Mouse (Mus musculus) hindbrain, embryonic 14.5 days (tissue): ENCODE measurements at regions not wholly inside any gene's neighbourhood (a gene's known extent, or its start where the extent isn't known, plus 50 kb on each side); places are given as distances from the start of the nearest gene placed in this dataset.

Source experiments
- ATAC-seq: fragments of 200-750 bp; cut with Nextera tagmentation; 2 replicates; pipeline ENCODE4 v1.8.0; 2017; ENCODE audit warnings: moderate number of reproducible peaks, mild to moderate bottlenecking, moderate TSS enrichment, moderate library complexity; ENCODE audit not compliant: low FRiP score
- DNase-seq: peaks from one replicate; pipeline ENCODE4 v3.0.0-alpha.2; 2015; ENCODE audit warnings: low spot score
- H3K27ac ChIP-seq: fragments of 300-500 bp; sonication (generic); 2 replicates; pipeline ENCODE4 v1.5.1; 2014; ENCODE audit warnings: mild to moderate bottlenecking, moderate library complexity
- H3K27me3 ChIP-seq: fragments of 300-500 bp; sonication (generic); 2 replicates; pipeline ENCODE4 v1.6.1; 2014; ENCODE audit warnings: mild to moderate bottlenecking, low read length, mixed read lengths; ENCODE audit not compliant: control insufficient read depth, insufficient read depth
- H3K36me3 ChIP-seq: fragments of 300-500 bp; sonication (generic); replicated peaks from 2 replicates; pipeline ENCODE4 v1.6.1; 2014; ENCODE audit not compliant: control insufficient read depth, insufficient read depth
- H3K4me1 ChIP-seq: fragments of 300-500 bp; sonication (generic); replicated peaks from 2 replicates; pipeline ENCODE4 v1.6.1; 2014; ENCODE audit warnings: antibody characterized with exemption, low read length, mixed read lengths; ENCODE audit not compliant: control insufficient read depth, insufficient read depth
- H3K4me2 ChIP-seq: fragments of 300-500 bp; sonication (generic); replicated peaks from 2 replicates; pipeline ENCODE4 v1.6.1; 2014; ENCODE audit warnings: mild to moderate bottlenecking, moderate library complexity
- H3K4me3 ChIP-seq: fragments of 300-500 bp; sonication (generic); replicated peaks from 2 replicates; pipeline ENCODE4 v1.5.1; 2014; ENCODE audit warnings: mild to moderate bottlenecking, low read length
- H3K9ac ChIP-seq: fragments of 300-500 bp; sonication (generic); 2 replicates; pipeline ENCODE4 v1.6.1; 2014
- H3K9me3 ChIP-seq: fragments of 300-500 bp; sonication (generic); 2 replicates; pipeline ENCODE4 v1.6.1; 2016; ENCODE audit warnings: low read length; ENCODE audit not compliant: control insufficient read depth
- WGBS: fragments of 180-500 bp; shearing (Covaris S2); extraction: QIAGEN DNeasy Blood & Tissue Kit; methylation state at CpG from one replicate; pipeline ENCODE4 v1.1.7; 2014; 5-methylcytosine and 5-hydroxymethylcytosine counted together

DNA sequence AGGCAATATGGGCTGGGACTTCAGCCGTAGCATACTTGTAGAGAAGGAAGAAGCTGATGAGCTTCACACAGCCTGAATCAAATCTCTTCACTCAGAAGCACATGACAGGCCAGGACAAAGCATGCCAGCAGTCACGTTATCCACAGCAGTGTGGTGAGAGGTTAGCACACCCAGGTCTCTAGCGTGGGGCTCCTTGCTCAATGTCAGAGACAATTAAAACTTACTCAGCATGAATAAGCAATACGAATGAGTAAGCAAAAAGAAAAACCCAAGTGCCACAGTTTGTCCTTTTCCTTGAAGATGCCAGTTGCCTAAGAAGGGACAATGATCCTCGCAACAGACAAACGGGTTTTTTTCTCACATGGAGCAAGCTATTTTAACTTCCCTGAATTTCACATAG lies 129.6 kb upstream of the Gm26657 start:
- no peaks in the 10 kb centered on the region for H3K4me1 ChIP-seq
- no peak overlapping the region for H3K27ac ChIP-seq
- H3K4me3 ChIP-seq, result no peak overlapping the region
- H3K9ac ChIP-seq, result no peak overlapping the region
- H3K27me3 ChIP-seq, result no peaks in the 10 kb centered on the region
- WGBS, result 69% methylated on average over 6 of the region's 6 CpGs
- H3K9me3 ChIP-seq, result no peaks in the 10 kb centered on the region
- no peak for ATAC-seq
- H3K4me2 ChIP-seq, result no peak overlapping the region
- H3K36me3 ChIP-seq, result no peaks in the 10 kb centered on the region
- no peak for DNase-seq

GRCm38 (mm10) chr4:56608701-56609100 lies 131.2 kb upstream of the Gm26657 start:
- Histone ChIP-seq H3K4me2 (no peak overlapping the region), H3K4me3 (no peak overlapping the region), H3K9ac (no peak overlapping the region), H3K36me3 (no peaks in the 10 kb centered on the region), H3K27ac (no peak overlapping the region), H3K4me1 (no peaks in the 10 kb centered on the region), H3K9me3 (no peaks in the 10 kb centered on the region), H3K27me3 (no peaks in the 10 kb centered on the region)
- ATAC-seq, result no peak
- no peak for DNase-seq
- WGBS, result 81% methylated on average over 4 of the region's 4 CpGs

DNA sequence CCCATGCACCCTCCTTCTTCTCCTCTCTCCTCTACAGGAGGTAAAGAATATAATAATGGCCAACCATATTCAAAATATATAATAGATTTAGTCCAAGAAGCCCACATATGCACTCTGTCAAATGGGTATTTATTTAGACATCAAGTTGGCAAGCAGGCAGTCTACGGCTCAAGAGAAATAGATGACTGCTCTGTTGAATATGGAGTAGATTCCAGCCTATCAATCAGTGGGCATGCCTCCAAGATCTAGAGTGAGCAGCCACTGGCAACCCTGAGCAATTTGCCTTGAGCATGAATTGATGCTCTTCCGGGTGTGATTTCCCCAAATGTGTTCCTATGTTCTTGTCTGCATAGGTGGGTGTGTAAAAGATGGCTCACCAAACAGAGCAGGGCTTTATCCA lies 141.5 kb upstream of the Gm26657 start:
- ATAC-seq (no peak), DNase-seq (no peak)
- no peak overlapping the region for H3K9ac ChIP-seq
- no peak overlapping the region for H3K4me2 ChIP-seq
- WGBS, result 67% methylated on average over 2 of the region's 2 CpGs
- no peak overlapping the region for H3K4me3 ChIP-seq
- H3K36me3 ChIP-seq, result no peaks in the 10 kb centered on the region
- no peaks in the 10 kb centered on the region for H3K27me3 ChIP-seq
- H3K27ac ChIP-seq, result no peak overlapping the region
- H3K4me1 ChIP-seq, result no peaks in the 10 kb centered on the region
- no peaks in the 10 kb centered on the region for H3K9me3 ChIP-seq

- no peaks in the 10 kb centered on the region for H3K4me1 ChIP-seq
- no peak overlapping the region for H3K4me3 ChIP-seq
- no peak overlapping the region for H3K9ac ChIP-seq
- H3K4me2 ChIP-seq, result no peak overlapping the region
- H3K36me3 ChIP-seq, result no peaks in the 10 kb centered on the region
- no peak overlapping the region for H3K27ac ChIP-seq
- ATAC-seq (no peak), DNase-seq (no peak)
- H3K27me3 ChIP-seq, result no peaks in the 10 kb centered on the region
- no peaks in the 10 kb centered on the region for H3K9me3 ChIP-seq
Measured at GRCm38 (mm10) chr4:56597931-56598330, 141.9 kb upstream of the Gm26657 start.

GRCm38 (mm10) chr4:56582405-56582804 lies 157.5 kb upstream of the Gm26657 start:
- Histone ChIP-seq H3K4me2 (no peak overlapping the region), H3K9ac (no peak overlapping the region), H3K4me3 (no peak overlapping the region), H3K4me1 (no peaks in the 10 kb centered on the region), H3K27ac (no peak overlapping the region), H3K9me3 (no peaks in the 10 kb centered on the region), H3K36me3 (no peaks in the 10 kb centered on the region), H3K27me3 (no peaks in the 10 kb centered on the region)
- ATAC-seq (no peak), DNase-seq (no peak)
- WGBS, result 85% methylated on average over 3 of the region's 3 CpGs

GRCm38 (mm10) chr4:56576837-56577548 lies 162.9 kb upstream of the Gm26657 start:
- H3K27ac ChIP-seq, result no peak overlapping the region
- no peaks in the 10 kb centered on the region for H3K36me3 ChIP-seq
- 0 out of 2 replicates have a peak overlapping the region, but pooled peaks have one; percentile 4 for H3K4me2 ChIP-seq
- H3K4me1 ChIP-seq, result no peaks in the 10 kb centered on the region
- ATAC-seq (peak; percentile 88), DNase-seq (peak; percentile 29)
- no peak overlapping the region for H3K4me3 ChIP-seq
- H3K27me3 ChIP-seq, result no peaks in the 10 kb centered on the region
- no peaks in the 10 kb centered on the region for H3K9me3 ChIP-seq
- WGBS, result 67% methylated on average over 15 of the region's 15 CpGs
- H3K9ac ChIP-seq, result no peak overlapping the region

DNA sequence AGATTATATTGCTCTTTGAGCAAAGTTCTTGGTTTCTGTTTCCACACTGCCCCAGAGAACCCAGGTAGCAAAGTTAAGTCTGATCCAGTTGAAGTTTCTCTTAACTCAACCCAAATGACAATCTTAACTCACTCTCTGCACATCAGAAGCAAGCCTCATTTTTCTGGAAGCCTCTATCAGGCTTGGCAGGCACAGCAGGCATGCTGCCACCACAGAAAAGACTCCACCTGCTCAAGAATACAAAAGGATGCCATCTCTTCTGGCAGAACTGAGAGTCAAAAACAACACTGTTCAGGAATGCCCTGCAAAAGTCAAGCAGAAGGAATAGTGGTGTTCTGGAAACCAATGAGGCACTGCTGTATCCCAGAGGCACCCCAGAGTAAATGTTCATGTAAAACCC lies 187.7 kb upstream of the Gm26657 start:
- H3K27me3 ChIP-seq, result no peaks in the 10 kb centered on the region
- no peak overlapping the region for H3K4me2 ChIP-seq
- no peak overlapping the region for H3K4me3 ChIP-seq
- no peak for DNase-seq
- no peak overlapping the region for H3K9ac ChIP-seq
- no peak for ATAC-seq
- no peaks in the 10 kb centered on the region for H3K36me3 ChIP-seq
- H3K9me3 ChIP-seq, result no peaks in the 10 kb centered on the region
- H3K4me1 ChIP-seq, result no peaks in the 10 kb centered on the region
- no peak overlapping the region for H3K27ac ChIP-seq

DNA sequence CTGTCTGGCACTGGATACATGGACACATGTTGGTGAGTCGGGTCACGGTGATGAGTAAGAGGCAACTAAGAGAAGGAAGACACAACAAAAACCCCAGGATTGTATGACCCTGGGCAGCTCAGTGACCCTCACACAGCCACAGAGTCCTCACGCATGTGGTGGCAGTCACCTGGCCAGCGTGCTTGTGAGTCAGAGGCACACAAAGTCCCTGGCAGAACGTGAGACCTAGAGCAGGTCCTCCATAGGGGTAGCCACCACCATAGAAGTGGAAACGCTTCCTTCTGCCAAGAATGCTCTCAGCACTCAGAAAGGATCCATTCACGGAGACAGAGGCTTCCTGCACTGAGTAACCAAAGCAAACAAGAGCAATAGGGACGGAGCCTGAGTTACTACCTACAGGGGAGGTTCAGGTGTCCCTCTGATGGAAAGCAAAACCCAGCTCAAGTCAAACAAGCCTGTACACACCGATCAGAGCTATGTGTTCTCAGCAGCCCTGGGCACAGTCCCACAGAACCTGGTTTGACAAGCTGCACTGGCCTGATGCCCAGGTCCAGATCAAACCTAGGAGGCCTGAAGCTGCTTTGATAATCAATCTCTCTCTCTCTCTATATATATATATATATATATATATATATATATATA lies 206.4 kb upstream of the Gm26657 start:
- ATAC-seq (no peak), DNase-seq (no peak)
- Histone ChIP-seq H3K27me3 (no peaks in the 10 kb centered on the region), H3K9ac (no peak overlapping the region), H3K9me3 (no peaks in the 10 kb centered on the region), H3K4me1 (no peaks in the 10 kb centered on the region), H3K27ac (no peak overlapping the region), H3K4me3 (no peak overlapping the region), H3K4me2 (no peak overlapping the region), H3K36me3 (no peaks in the 10 kb centered on the region)
- WGBS, result 85% methylated on average over 9 of the region's 9 CpGs

- H3K9me3 ChIP-seq, result no peaks in the 10 kb centered on the region
- no peaks in the 10 kb centered on the region for H3K36me3 ChIP-seq
Measured at GRCm38 (mm10) chr4:56532921-56533320, 206.9 kb upstream of the Gm26657 start.

More at GRCm38 (mm10) chr4:56532921-56533320, 206.9 kb upstream of the Gm26657 start:
- H3K4me3 ChIP-seq, result no peak overlapping the region
- no peak overlapping the region for H3K9ac ChIP-seq
- no peaks in the 10 kb centered on the region for H3K4me1 ChIP-seq
- H3K27me3 ChIP-seq, result no peaks in the 10 kb centered on the region
- no peak overlapping the region for H3K4me2 ChIP-seq
- H3K27ac ChIP-seq, result no peak overlapping the region
- DNase-seq (no peak), ATAC-seq (no peak)
- WGBS, result 77% methylated on average over 9 of the region's 9 CpGs
